10 mouse cellular contexts compared by ENCODE assay signal in the genomic region with DNA sequence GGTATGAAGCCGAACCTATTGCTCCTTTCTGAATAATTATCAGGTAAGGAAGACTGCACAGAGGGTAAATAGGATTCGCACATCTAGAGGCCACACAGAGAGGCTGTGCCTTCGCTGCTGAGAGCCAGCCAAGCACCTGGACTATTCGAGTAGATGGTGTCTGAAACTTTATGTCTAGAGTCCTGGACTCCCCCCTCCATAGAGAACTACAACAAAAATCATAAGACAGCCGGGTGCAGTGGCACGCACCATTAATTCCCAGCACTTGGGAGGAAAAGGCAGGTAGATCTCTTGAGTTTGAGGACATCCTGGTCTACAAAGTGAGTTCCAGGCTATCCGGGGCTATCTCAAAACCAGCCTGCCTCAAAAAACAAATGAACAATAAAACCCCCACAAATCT. TPM values are rescaled to one million over a fixed set of nuclear protein-coding genes. Genes with fewer than 3 reads are reported as not detected.
DNase-seq lines count a peak whose midpoint lies in the region; ATAC-seq and TF ChIP-seq lines count a peak whose summit lies in the region.
"Had no signal": no experiment of that assay in that cellular context is flagged by ENCODE, and none has a peak within 500 bp of the region (broad histone marks: within the 10 kb centered on the region; RNA-seq: fewer than 3 reads in every experiment).

No protein-coding gene starts in this region.

- no peak for TF ChIP-seq CTCF in ES-Bruce4 (IDR thresholded peaks at IDR 0.05; ENCODE audit: low read depth, low read length)

- peak overlapping the region; percentile 89 for H3K9ac ChIP-seq in heart, embryonic 12.5 days
- peak overlapping the region; percentile 89; the same call in 1 of the 2 replicates for H3K9ac ChIP-seq in ES-Bruce4 (ENCODE audit: low read depth, poor library complexity, severe bottlenecking)
- peak overlapping the region; percentile 84 for H3K9ac ChIP-seq in hindbrain, embryonic 11.5 days (ENCODE audit: low read depth, low read length)

- TF ChIP-seq EP300 in ES-Bruce4 (IDR thresholded peaks at IDR 0.05; ENCODE audit: insufficient read depth, low read depth, low read length), result no peak

- WGBS in heart, embryonic 12.5 days, result 83% methylated on average over 7 of the region's 7 CpGs
- WGBS in hindbrain, embryonic 11.5 days, result 85% methylated on average over 7 of the region's 7 CpGs
- 89% methylated on average over 7 of the region's 7 CpGs for WGBS in midbrain, embryonic 10.5 days

- H3K4me1 ChIP-seq in heart, embryonic 12.5 days (replicated peaks), result peaks cover 37% of the 10 kb centered on the region
- H3K4me1 ChIP-seq in ES-Bruce4 (ENCODE audit: control insufficient read depth, insufficient read depth, low read length), result no peaks in the 10 kb centered on the region
- peaks cover 3% of the 10 kb centered on the region for H3K4me1 ChIP-seq in hindbrain, embryonic 11.5 days (replicated peaks; ENCODE audit: control insufficient read depth, insufficient read depth, low read length)
- peaks cover 47% of the 10 kb centered on the region for H3K4me1 ChIP-seq in midbrain, embryonic 10.5 days

- DNase-seq in heart, adult 8-10 months (ENCODE audit: low spot score), result no peak
- DNase-seq in hindbrain, embryonic 11.5 days (ENCODE audit: low spot score), result no peak
- no peak for DNase-seq in midbrain, embryonic 10.5 days (ENCODE audit: low spot score)
- no peak for DNase-seq in thymus, postnatal 14 days
- no peak for DNase-seq in thymus, postnatal 4 days
- DNase-seq: cerebellum, adult 11 months; kidney, adult 9 months had no signal

- no peak for TF ChIP-seq POLR2A in ES-Bruce4 (IDR thresholded peaks at IDR 0.05; ENCODE audit: insufficient read depth, low read length)

- peak overlapping the region; percentile 76 for H3K4me2 ChIP-seq in heart, embryonic 12.5 days
- H3K4me2 ChIP-seq in hindbrain, embryonic 11.5 days (replicated peaks; ENCODE audit: low read depth, low read length), result peak overlapping the region; percentile 53

- H3K27ac ChIP-seq in heart, embryonic 12.5 days (ENCODE audit: poor library complexity, severe bottlenecking), result no peak overlapping the region
- peak overlapping the region; percentile 76; the same call in 1 of the 2 replicates for H3K27ac ChIP-seq in ES-Bruce4 (ENCODE audit: insufficient read depth, low read length)
- no peak overlapping the region for H3K27ac ChIP-seq in hindbrain, embryonic 11.5 days (ENCODE audit: low read depth, low read length)
- peak overlapping the region; percentile 99 for H3K27ac ChIP-seq in midbrain, embryonic 10.5 days (replicated peaks)

- peak overlapping the region; percentile 85 for H3K4me3 ChIP-seq in heart, embryonic 12.5 days
- no peak overlapping the region; the same call in 1 of the 2 replicates for H3K4me3 ChIP-seq in ES-Bruce4 (ENCODE audit: low read depth, low read length)
- H3K4me3 ChIP-seq in hindbrain, embryonic 11.5 days (ENCODE audit: low read depth, low read length), result peak overlapping the region; percentile 70
- peak overlapping the region; percentile 93 for H3K4me3 ChIP-seq in midbrain, embryonic 10.5 days

- no peaks in the 10 kb centered on the region for H3K27me3 ChIP-seq in heart, embryonic 12.5 days (replicated peaks)
- H3K27me3 ChIP-seq in ES-Bruce4 (ENCODE audit: control insufficient read depth, insufficient read depth, low read length, poor library complexity, severe bottlenecking), result no peaks in the 10 kb centered on the region
- no peaks in the 10 kb centered on the region for H3K27me3 ChIP-seq in hindbrain, embryonic 11.5 days (ENCODE audit: control insufficient read depth, insufficient read depth, low read length)
- H3K27me3 ChIP-seq in midbrain, embryonic 10.5 days (ENCODE audit: low read depth, poor library complexity, severe bottlenecking), result no peaks in the 10 kb centered on the region

- ATAC-seq in heart, embryonic 12.5 days (ENCODE audit: insufficient number of reproducible peaks, low FRiP score), result no peak
- no peak for ATAC-seq in hindbrain, embryonic 11.5 days (ENCODE audit: low FRiP score)
- no peak for ATAC-seq in frontal cortex, adult (ENCODE audit: low TSS enrichment)

- peaks cover 50% of the 10 kb centered on the region for H3K36me3 ChIP-seq in heart, embryonic 12.5 days
- H3K36me3 ChIP-seq in ES-Bruce4 (ENCODE audit: control insufficient read depth, insufficient read depth, low read length, poor library complexity, severe bottlenecking), result 0 out of 2 replicates have a peak, but pooled peaks cover 3% of the 10 kb centered on the region
- H3K36me3 ChIP-seq in hindbrain, embryonic 11.5 days (ENCODE audit: control insufficient read depth, insufficient read depth, low read length), result peaks cover 3% of the 10 kb centered on the region; the same call in 1 of the 2 replicates
- H3K36me3 ChIP-seq in midbrain, embryonic 10.5 days, result peaks cover 69% of the 10 kb centered on the region

- H3K9me3 ChIP-seq in heart, embryonic 12.5 days (replicated peaks), result no peaks in the 10 kb centered on the region
- H3K9me3 ChIP-seq in ES-Bruce4 (replicated peaks; ENCODE audit: control insufficient read depth, insufficient read depth, low read length, poor library complexity, severe bottlenecking), result no peaks in the 10 kb centered on the region
- no peaks in the 10 kb centered on the region for H3K9me3 ChIP-seq in hindbrain, embryonic 11.5 days (ENCODE audit: control insufficient read depth, low read length)
- no peaks in the 10 kb centered on the region for H3K9me3 ChIP-seq in midbrain, embryonic 10.5 days (replicated peaks)

RNA-seq across cellular contexts. Expression of a gene that starts 1.0 kb away (rescaled TPM):
- 5.4 and 6.0 TPM in 2 replicates for polyA plus RNA-seq in heart, embryonic 12.5 days (2016; fragmentation: Nextera tagmentation; extraction: Ambion mirVana)
- total RNA-seq in heart, adult 8-10 months (2022), result 1 to 10 TPM; 1.2 to 2.1 (median 1.4) TPM
- polyA plus RNA-seq in ES-Bruce4 (2011; ENCODE audit: insufficient read depth, insufficient read length, low read depth, missing spikeins), result 2.7 and 2.8 TPM in 2 replicates
- 12.8 and 13.5 TPM in 2 replicates for polyA plus RNA-seq in hindbrain, embryonic 11.5 days (2014; fragmentation: Nextera tagmentation; extraction: Ambion mirVana)
- 13.9 and 16.4 TPM in 2 replicates for polyA plus RNA-seq in midbrain, embryonic 10.5 days (2016; fragmentation: Nextera tagmentation; extraction: Ambion mirVana)

RNA-seq across cellular contexts. Expression of a gene that starts 9.4 kb away (rescaled TPM):
- 33.8 and 35.2 TPM in 2 replicates for polyA plus RNA-seq in heart, embryonic 12.5 days (2016; fragmentation: Nextera tagmentation; extraction: Ambion mirVana)
- 10 to 100 TPM; 25.6 to 27.9 (median 27.3) TPM for total RNA-seq in heart, adult 8-10 months (2022)
- 45.3 and 48.0 TPM in 2 replicates for polyA plus RNA-seq in ES-Bruce4 (2011; ENCODE audit: insufficient read depth, insufficient read length, low read depth, missing spikeins)
- polyA plus RNA-seq in hindbrain, embryonic 11.5 days (2014; fragmentation: Nextera tagmentation; extraction: Ambion mirVana), result 61.4 and 72.1 TPM in 2 replicates
- polyA plus RNA-seq in midbrain, embryonic 10.5 days (2016; fragmentation: Nextera tagmentation; extraction: Ambion mirVana), result 56.0 and 59.6 TPM in 2 replicates

RNA-seq across cellular contexts. Expression of a gene that starts 28.1 kb away (rescaled TPM):
- polyA plus RNA-seq in heart, embryonic 12.5 days (2016; fragmentation: Nextera tagmentation; extraction: Ambion mirVana), result 15.4 and 16.7 TPM in 2 replicates
- 1 to 10 TPM; 4.2 to 4.8 (median 4.3) TPM for total RNA-seq in heart, adult 8-10 months (2022)
- polyA plus RNA-seq in ES-Bruce4 (2011; ENCODE audit: insufficient read depth, insufficient read length, low read depth, missing spikeins), result 20.3 and 24.9 TPM in 2 replicates
- polyA plus RNA-seq in hindbrain, embryonic 11.5 days (2014; fragmentation: Nextera tagmentation; extraction: Ambion mirVana), result 29.8 and 33.6 TPM in 2 replicates
- polyA plus RNA-seq in midbrain, embryonic 10.5 days (2016; fragmentation: Nextera tagmentation; extraction: Ambion mirVana), result 34.4 and 35.2 TPM in 2 replicates

RNA-seq across cellular contexts. Expression of a gene that starts 29.0 kb away (rescaled TPM):
- polyA plus RNA-seq in heart, embryonic 12.5 days (2016; fragmentation: Nextera tagmentation; extraction: Ambion mirVana), result 8.4 and 9.9 TPM in 2 replicates
- total RNA-seq in heart, adult 8-10 months (2022), result 10 to 100 TPM; 27.5 to 36.1 (median 30.5) TPM
- polyA plus RNA-seq in ES-Bruce4 (2011; ENCODE audit: insufficient read depth, insufficient read length, low read depth, missing spikeins), result 21.8 and 25.3 TPM in 2 replicates
- polyA plus RNA-seq in hindbrain, embryonic 11.5 days (2014; fragmentation: Nextera tagmentation; extraction: Ambion mirVana), result 10.5 and 15.1 TPM in 2 replicates
- 8.6 and 9.6 TPM in 2 replicates for polyA plus RNA-seq in midbrain, embryonic 10.5 days (2016; fragmentation: Nextera tagmentation; extraction: Ambion mirVana)

RNA-seq across cellular contexts. Expression of a gene that starts 43.3 kb away (rescaled TPM):
- polyA plus RNA-seq in heart, embryonic 12.5 days (2016; fragmentation: Nextera tagmentation; extraction: Ambion mirVana), result 4.6 and 5.3 TPM in 2 replicates
- total RNA-seq in heart, adult 8-10 months (2022), result 1 to 10 TPM; 2.3 to 4.4 (median 3.2) TPM
- polyA plus RNA-seq in ES-Bruce4 (2011; ENCODE audit: insufficient read depth, insufficient read length, low read depth, missing spikeins), result 1.4 and 1.9 TPM in 2 replicates
- 6.9 and 8.1 TPM in 2 replicates for polyA plus RNA-seq in hindbrain, embryonic 11.5 days (2014; fragmentation: Nextera tagmentation; extraction: Ambion mirVana)
- 6.9 and 8.0 TPM in 2 replicates for polyA plus RNA-seq in midbrain, embryonic 10.5 days (2016; fragmentation: Nextera tagmentation; extraction: Ambion mirVana)

Comparison
In these comparisons a context has a peak if more than half of its experiments do, and no peak if none do; other contexts are left out.
1. H3K27ac ChIP-seq: peak in ES-Bruce4 (single experiment) and midbrain, embryonic 10.5 days (single experiment); none in heart, embryonic 12.5 days (single experiment) and hindbrain, embryonic 11.5 days (single experiment).
2. Peak in every context shown above with its lines, with median percentiles within 50 percentile points of each other: H3K9ac ChIP-seq.